Mouse (Mus musculus) lung, postnatal 14 days (tissue): ENCODE measurements around the gene Elmod1.
"Not testable (repeated sequence)": the region's sequence is repeated elsewhere in the genome, so short reads cannot be mapped to it uniquely, and the experiment has no call there.

Experiments
- DNase-seq: peaks from one replicate; pipeline ENCODE4 v3.0.0; 2021

Gene Elmod1

GRCm38 (mm10) chr9:53975122-53975518 is at the start of gene Elmod1:
Gene Elmod1 (minus strand): TSS chr9:53975301.
- DNase-seq: no peak

GRCm38 (mm10) chr9:54022795-54023194 is 47.7 kb upstream of the Elmod1 start:
- no peak for DNase-seq

- no peak for DNase-seq
Measured at GRCm38 (mm10) chr9:53994528-53994927, 19.4 kb upstream of the Elmod1 start.

GRCm38 (mm10) chr9:53992567-53992966 is 17.5 kb upstream of the Elmod1 start:
- DNase-seq: not testable (repeated sequence)

- peak; percentile 49 for DNase-seq
Measured at GRCm38 (mm10) chr9:53990921-53991320, 15.8 kb upstream of the Elmod1 start.

- DNase-seq: no peak
Measured at GRCm38 (mm10) chr9:53986972-53987371, 11.9 kb upstream of the Elmod1 start.

- DNase-seq: peak; percentile 28
Measured at GRCm38 (mm10) chr9:53984868-53985267, 9.8 kb upstream of the Elmod1 start.

GRCm38 (mm10) chr9:53974328-53975121 is 576 bp downstream of the Elmod1 start:
- no peak for DNase-seq

- DNase-seq: no peak
Measured at GRCm38 (mm10) chr9:53973929-53974327, 1.2 kb downstream of the Elmod1 start.

- DNase-seq: no peak
Measured at GRCm38 (mm10) chr9:53973241-53973640, 1.9 kb downstream of the Elmod1 start.

- DNase-seq: no peak
Measured at GRCm38 (mm10) chr9:53972358-53972757, 2.7 kb downstream of the Elmod1 start.

GRCm38 (mm10) chr9:53967610-53968368 is 7.3 kb downstream of the Elmod1 start:
- DNase-seq: no peak

- DNase-seq: no peak
Measured at GRCm38 (mm10) chr9:53957021-53957420, 18.1 kb downstream of the Elmod1 start.

GRCm38 (mm10) chr9:53954853-53955252 is 20.2 kb downstream of the Elmod1 start:
- DNase-seq: no peak

- no peak for DNase-seq
Measured at GRCm38 (mm10) chr9:53947463-53947862, 27.6 kb downstream of the Elmod1 start.

- no peak for DNase-seq
Measured at GRCm38 (mm10) chr9:53938555-53938954, 36.5 kb downstream of the Elmod1 start.

- peak; percentile 11 for DNase-seq
Measured at GRCm38 (mm10) chr9:53934179-53934578, 40.9 kb downstream of the Elmod1 start.

GRCm38 (mm10) chr9:53933375-53933774 is 41.7 kb downstream of the Elmod1 start:
- DNase-seq: no peak

GRCm38 (mm10) chr9:53930906-53931305 is 44.2 kb downstream of the Elmod1 start:
- no peak for DNase-seq

- DNase-seq: no peak
Measured at GRCm38 (mm10) chr9:53921061-53921460, 54.0 kb downstream of the Elmod1 start.

- no peak for DNase-seq
Measured at GRCm38 (mm10) chr9:53915929-53916721, 59.0 kb downstream of the Elmod1 start.

GRCm38 (mm10) chr9:53910823-53911222 is 64.3 kb downstream of the Elmod1 start:
- DNase-seq: no peak

- no peak for DNase-seq
Measured at GRCm38 (mm10) chr9:53910331-53910730, 64.8 kb downstream of the Elmod1 start.
